Mouse (Mus musculus): ENCODE measurements at regions not wholly inside any gene's neighbourhood (a gene's known extent, or its start where the extent isn't known, plus 50 kb on each side); places are given as distances from the start of the nearest gene placed in this dataset.
A peak's percentile ranks its signal among the peaks of the same experiment; 100 is the strongest.
"Not testable (repeated sequence)": the region's sequence is repeated elsewhere in the genome, so short reads cannot be mapped to it uniquely, and the experiment has no call there.

DNA sequence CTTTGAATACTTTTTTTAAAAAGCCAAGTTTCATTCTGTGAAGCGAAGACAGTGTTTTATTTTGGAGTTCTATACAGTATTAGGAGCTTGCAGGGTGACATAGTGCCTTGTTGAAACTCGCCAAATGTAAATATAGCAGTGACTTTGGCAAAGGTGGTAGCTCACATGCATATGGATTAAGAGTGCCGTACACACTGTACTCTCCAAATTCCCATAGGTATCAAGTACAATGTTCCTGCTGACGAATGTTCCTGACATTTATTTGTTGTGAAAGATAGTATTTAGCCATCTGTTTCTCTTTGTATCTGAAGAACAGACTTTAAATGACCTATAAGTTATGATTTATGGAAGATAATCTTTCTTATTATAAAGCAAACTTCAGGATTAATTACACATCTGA lies 201.9 kb downstream of the Cd109 start:
- ATAC-seq (ENCODE audit: insufficient read depth, low FRiP score): no peak
- Histone ChIP-seq H3K4me2 (ENCODE audit: low read depth, low read length) (no peak overlapping the region), H3K27ac (ENCODE audit: low read length) (no peak overlapping the region; the same call in 1 of the 2 replicates), H3K9me3 (replicated peaks; ENCODE audit: control insufficient read depth, low read length) (no peaks in the 10 kb centered on the region), H3K36me3 (ENCODE audit: control insufficient read depth, insufficient read depth, low read length) (no peaks in the 10 kb centered on the region), H3K4me3 (replicated peaks; ENCODE audit: low read length) (no peak overlapping the region), H3K27me3 (ENCODE audit: control insufficient read depth, insufficient read depth, low read length) (no peaks in the 10 kb centered on the region), H3K9ac (ENCODE audit: low read length) (no peak overlapping the region), H3K4me1 (ENCODE audit: control insufficient read depth, insufficient read depth, low read length) (no peaks in the 10 kb centered on the region)
- WGBS: 61% methylated on average over 4 of the region's 4 CpGs

GRCm38 (mm10) chr9:78821554-78822212 lies 206.3 kb downstream of the Cd109 start:
- H3K36me3 ChIP-seq (ENCODE audit: control insufficient read depth, insufficient read depth, low read length); H3K27me3 ChIP-seq (ENCODE audit: control insufficient read depth, insufficient read depth, low read length); H3K4me1 ChIP-seq (ENCODE audit: control insufficient read depth, insufficient read depth, low read length); H3K9me3 ChIP-seq (replicated peaks; ENCODE audit: control insufficient read depth, low read length); H3K27ac ChIP-seq (ENCODE audit: low read length): not testable (repeated sequence)
- H3K4me3 ChIP-seq (replicated peaks; ENCODE audit: low read length): peak overlapping the region; percentile 38
- peak overlapping the region; percentile 65 for H3K4me2 ChIP-seq (ENCODE audit: low read depth, low read length)
- peak; percentile 69; the same call in 1 of the 2 replicates for ATAC-seq (ENCODE audit: insufficient read depth, low FRiP score)
- H3K9ac ChIP-seq (ENCODE audit: low read length): peak overlapping the region; percentile 61
- whole genome bisulfite sequencing: 9% methylated on average over 35 of the region's 52 CpGs

- no peaks in the 10 kb centered on the region for H3K9me3 ChIP-seq (replicated peaks; ENCODE audit: control insufficient read depth, low read length)
- no peak overlapping the region for H3K27ac ChIP-seq (ENCODE audit: low read length)
- H3K9ac ChIP-seq (ENCODE audit: low read length): no peak overlapping the region
- H3K4me1 ChIP-seq (ENCODE audit: control insufficient read depth, insufficient read depth, low read length): 0 out of 2 replicates have a peak, but pooled peaks cover 5% of the 10 kb centered on the region
- no peaks in the 10 kb centered on the region for H3K27me3 ChIP-seq (ENCODE audit: control insufficient read depth, insufficient read depth, low read length)
- ATAC-seq (ENCODE audit: insufficient read depth, low FRiP score): peak; percentile 82; the same call in 1 of the 2 replicates
- WGBS: 20% methylated on average over 9 of the region's 9 CpGs
- H3K4me3 ChIP-seq (replicated peaks; ENCODE audit: low read length): no peak overlapping the region
- H3K4me2 ChIP-seq (ENCODE audit: low read depth, low read length): peak overlapping the region; percentile 1; the same call in 1 of the 2 replicates
- no peaks in the 10 kb centered on the region for H3K36me3 ChIP-seq (ENCODE audit: control insufficient read depth, insufficient read depth, low read length)
Measured at GRCm38 (mm10) chr9:78844969-78845683, 229.8 kb downstream of the Cd109 start.

- 38% methylated on average over 7 of the region's 7 CpGs for WGBS
- Histone ChIP-seq H3K9ac (ENCODE audit: low read length) (no peak overlapping the region), H3K27me3 (ENCODE audit: control insufficient read depth, insufficient read depth, low read length) (no peaks in the 10 kb centered on the region), H3K4me2 (ENCODE audit: low read depth, low read length) (peak overlapping the region; percentile 17; the same call in 1 of the 2 replicates), H3K9me3 (replicated peaks; ENCODE audit: control insufficient read depth, low read length) (no peaks in the 10 kb centered on the region), H3K4me3 (replicated peaks; ENCODE audit: low read length) (no peak overlapping the region), H3K27ac (ENCODE audit: low read length) (peak overlapping the region; percentile 66), H3K36me3 (ENCODE audit: control insufficient read depth, insufficient read depth, low read length) (no peaks in the 10 kb centered on the region), H3K4me1 (ENCODE audit: control insufficient read depth, insufficient read depth, low read length) (0 out of 2 replicates have a peak, but pooled peaks cover 5% of the 10 kb centered on the region)
- ATAC-seq (ENCODE audit: insufficient read depth, low FRiP score): peak; percentile 40; the same call in 1 of the 2 replicates
Measured at GRCm38 (mm10) chr9:78846110-78846509, 230.8 kb downstream of the Cd109 start.

DNA sequence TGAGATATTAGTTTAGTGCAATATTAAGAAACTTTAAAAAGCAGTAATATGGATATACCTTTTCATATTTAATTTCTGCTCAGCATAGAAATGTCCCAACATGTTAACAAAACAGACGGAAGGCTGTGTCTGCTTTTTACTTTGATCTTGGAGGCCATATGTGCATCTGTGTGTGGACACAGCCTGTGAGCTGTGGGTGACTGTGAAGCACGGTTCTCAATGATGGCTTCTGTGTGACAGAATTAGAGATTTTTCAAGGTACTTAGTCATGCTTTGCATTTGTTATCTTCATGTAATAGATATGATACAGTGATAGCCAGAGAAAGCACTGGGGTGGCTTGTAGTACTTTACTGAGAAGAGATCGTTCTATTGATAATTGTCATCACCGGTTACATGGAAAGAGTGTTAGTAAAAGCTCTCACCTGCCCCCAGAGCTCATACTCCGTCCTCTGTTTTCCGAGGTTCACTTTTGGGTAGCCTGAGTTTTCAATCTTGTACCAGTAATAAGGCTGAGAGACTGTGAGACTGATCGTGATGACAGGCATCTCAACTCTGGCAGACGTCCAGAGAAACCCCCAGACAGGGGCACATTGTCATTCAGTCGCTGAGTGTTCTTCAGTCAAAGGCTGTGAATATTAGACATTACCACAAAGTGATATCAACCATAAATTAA lies 232.7 kb downstream of the Cd109 start:
- Histone ChIP-seq H3K27ac (ENCODE audit: low read length) (no peak overlapping the region), H3K4me1 (ENCODE audit: control insufficient read depth, insufficient read depth, low read length) (0 out of 2 replicates have a peak, but pooled peaks cover 5% of the 10 kb centered on the region), H3K36me3 (ENCODE audit: control insufficient read depth, insufficient read depth, low read length) (no peaks in the 10 kb centered on the region), H3K4me2 (ENCODE audit: low read depth, low read length) (no peak overlapping the region), H3K9me3 (replicated peaks; ENCODE audit: control insufficient read depth, low read length) (no peaks in the 10 kb centered on the region), H3K27me3 (ENCODE audit: control insufficient read depth, insufficient read depth, low read length) (no peaks in the 10 kb centered on the region), H3K9ac (ENCODE audit: low read length) (no peak overlapping the region), H3K4me3 (replicated peaks; ENCODE audit: low read length) (no peak overlapping the region)
- WGBS: 64% methylated on average over 9 of the region's 9 CpGs
- ATAC-seq (ENCODE audit: insufficient read depth, low FRiP score): no peak

GRCm38 (mm10) chr9:78848564-78848893 lies 233.2 kb downstream of the Cd109 start:
- not testable (repeated sequence) for H3K9me3 ChIP-seq (replicated peaks; ENCODE audit: control insufficient read depth, low read length); H3K36me3 ChIP-seq (ENCODE audit: control insufficient read depth, insufficient read depth, low read length); H3K4me3 ChIP-seq (replicated peaks; ENCODE audit: low read length); H3K27ac ChIP-seq (ENCODE audit: low read length); H3K9ac ChIP-seq (ENCODE audit: low read length); H3K4me2 ChIP-seq (ENCODE audit: low read depth, low read length); H3K27me3 ChIP-seq (ENCODE audit: control insufficient read depth, insufficient read depth, low read length); ATAC-seq (ENCODE audit: insufficient read depth, low FRiP score); H3K4me1 ChIP-seq (ENCODE audit: control insufficient read depth, insufficient read depth, low read length)
- WGBS: 62% methylated on average over 1 of the region's 1 CpGs

DNA sequence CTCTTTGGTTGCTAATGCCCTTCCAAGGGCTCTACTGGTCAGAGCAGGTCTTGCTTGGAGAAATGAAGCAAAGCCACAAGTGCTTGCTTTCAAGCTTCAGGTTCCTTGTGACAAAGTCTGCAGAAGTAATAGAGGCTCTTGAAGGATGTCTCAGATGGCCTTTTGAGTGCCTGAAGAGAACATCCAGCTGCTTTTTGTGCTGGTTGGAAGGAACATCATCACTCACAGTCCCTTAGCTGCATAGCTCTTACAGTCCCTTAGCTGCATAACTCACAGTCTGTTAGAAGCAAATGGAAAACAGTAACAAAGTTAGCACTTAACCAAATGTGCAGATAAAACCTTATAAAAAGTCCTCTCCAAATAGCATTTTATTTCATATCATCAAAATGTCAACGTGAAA lies 241.6 kb downstream of the Cd109 start:
- no peak overlapping the region for H3K9ac ChIP-seq (ENCODE audit: low read length)
- no peaks in the 10 kb centered on the region for H3K36me3 ChIP-seq (ENCODE audit: control insufficient read depth, insufficient read depth, low read length)
- H3K4me1 ChIP-seq (ENCODE audit: control insufficient read depth, insufficient read depth, low read length): no peaks in the 10 kb centered on the region
- no peak overlapping the region for H3K4me3 ChIP-seq (replicated peaks; ENCODE audit: low read length)
- no peaks in the 10 kb centered on the region for H3K9me3 ChIP-seq (replicated peaks; ENCODE audit: control insufficient read depth, low read length)
- 84% methylated on average over 1 of the region's 1 CpGs for WGBS
- no peak overlapping the region for H3K4me2 ChIP-seq (ENCODE audit: low read depth, low read length)
- no peaks in the 10 kb centered on the region for H3K27me3 ChIP-seq (ENCODE audit: control insufficient read depth, insufficient read depth, low read length)
- no peak for ATAC-seq (ENCODE audit: insufficient read depth, low FRiP score)
- H3K27ac ChIP-seq (ENCODE audit: low read length): no peak overlapping the region

DNA sequence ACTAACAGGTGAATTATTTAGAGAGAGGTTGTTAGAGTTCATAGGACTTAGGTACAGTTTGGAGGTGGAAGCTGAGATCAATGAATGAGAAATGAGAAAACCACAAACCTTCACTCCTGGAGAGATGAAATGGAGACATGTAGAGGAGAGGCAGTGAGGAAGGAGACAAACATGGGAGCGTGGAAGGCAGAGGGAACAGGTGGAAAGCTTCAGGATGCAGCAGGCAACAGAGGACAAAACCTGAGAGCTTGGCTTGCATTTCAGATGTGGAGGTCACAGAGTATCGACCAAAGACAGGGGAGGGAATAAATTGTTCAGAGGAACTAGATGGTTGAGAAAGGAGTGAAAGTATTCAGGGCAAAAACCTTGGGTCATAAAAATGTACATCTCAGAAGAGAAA lies 244.6 kb downstream of the Cd109 start:
- no peak overlapping the region for H3K4me3 ChIP-seq (replicated peaks; ENCODE audit: low read length)
- 52% methylated on average over 2 of the region's 2 CpGs for WGBS
- no peak overlapping the region for H3K4me2 ChIP-seq (ENCODE audit: low read depth, low read length)
- no peaks in the 10 kb centered on the region for H3K9me3 ChIP-seq (replicated peaks; ENCODE audit: control insufficient read depth, low read length)
- no peak for ATAC-seq (ENCODE audit: insufficient read depth, low FRiP score)
- H3K27me3 ChIP-seq (ENCODE audit: control insufficient read depth, insufficient read depth, low read length): no peaks in the 10 kb centered on the region
- no peak overlapping the region for H3K9ac ChIP-seq (ENCODE audit: low read length)
- H3K4me1 ChIP-seq (ENCODE audit: control insufficient read depth, insufficient read depth, low read length): no peaks in the 10 kb centered on the region
- H3K36me3 ChIP-seq (ENCODE audit: control insufficient read depth, insufficient read depth, low read length): no peaks in the 10 kb centered on the region
- H3K27ac ChIP-seq (ENCODE audit: low read length): no peak overlapping the region

DNA sequence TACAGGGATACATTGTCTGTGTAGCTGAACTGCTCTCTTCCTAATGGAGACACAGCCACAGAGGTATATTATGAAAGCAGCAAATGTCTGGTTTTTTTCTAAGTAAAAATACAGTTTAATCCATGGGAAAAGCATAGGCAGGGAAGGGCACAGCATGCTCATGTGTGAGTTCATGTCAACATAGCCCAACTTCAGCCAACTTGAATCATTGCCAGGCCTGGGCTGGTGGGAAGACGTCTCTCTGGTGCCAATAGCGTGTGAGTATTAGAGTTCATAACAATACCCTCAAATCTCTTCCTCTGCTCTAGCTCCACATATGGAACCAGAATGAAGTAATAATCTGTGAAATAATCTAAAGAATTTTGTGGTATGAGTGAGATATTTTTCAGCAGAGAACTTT lies 257.2 kb downstream of the Cd109 start:
- H3K4me1 ChIP-seq (ENCODE audit: control insufficient read depth, insufficient read depth, low read length): no peaks in the 10 kb centered on the region
- no peak overlapping the region for H3K9ac ChIP-seq (ENCODE audit: low read length)
- H3K27me3 ChIP-seq (ENCODE audit: control insufficient read depth, insufficient read depth, low read length): no peaks in the 10 kb centered on the region
- H3K4me2 ChIP-seq (ENCODE audit: low read depth, low read length): no peak overlapping the region
- H3K27ac ChIP-seq (ENCODE audit: low read length): no peak overlapping the region
- H3K4me3 ChIP-seq (replicated peaks; ENCODE audit: low read length): no peak overlapping the region
- no peak for ATAC-seq (ENCODE audit: insufficient read depth, low FRiP score)
- WGBS: 56% methylated on average over 2 of the region's 2 CpGs
- no peaks in the 10 kb centered on the region for H3K9me3 ChIP-seq (replicated peaks; ENCODE audit: control insufficient read depth, low read length)
- no peaks in the 10 kb centered on the region for H3K36me3 ChIP-seq (ENCODE audit: control insufficient read depth, insufficient read depth, low read length)
